Mouse (Mus musculus) stomach, postnatal 0 days (tissue): ENCODE measurements around the gene Ddi2. TPM values are rescaled to one million over a fixed set of nuclear protein-coding genes. Genes with fewer than 3 reads are reported as not detected.

Source experiments
- ATAC-seq: fragments of 200-750 bp; cut with Nextera tagmentation; 2 replicates; pipeline ENCODE4 v1.8.0; 2017; ENCODE audit not compliant: low FRiP score, low TSS enrichment
- DNase-seq: peaks from one replicate; pipeline ENCODE4 v3.0.0-alpha.2; 2016; ENCODE audit warnings: low spot score
- H3K27ac ChIP-seq: fragments of 300-500 bp; sonication (generic); replicated peaks from 2 replicates; pipeline ENCODE4 v1.5.1; 2014; ENCODE audit warnings: mild to moderate bottlenecking, control low read depth
- H3K27me3 ChIP-seq: fragments of 300-500 bp; sonication (generic); 2 replicates; pipeline ENCODE4 v1.6.1; 2014; ENCODE audit warnings: low read length; ENCODE audit not compliant: control insufficient read depth, insufficient read depth
- H3K36me3 ChIP-seq: fragments of 300-500 bp; sonication (generic); 2 replicates; pipeline ENCODE4 v1.6.1; 2014; ENCODE audit warnings: low read length, mixed read lengths; ENCODE audit not compliant: control insufficient read depth, insufficient read depth
- H3K4me1 ChIP-seq: fragments of 300-500 bp; sonication (generic); replicated peaks from 2 replicates; pipeline ENCODE4 v1.6.1; 2014; ENCODE audit warnings: antibody characterized with exemption; ENCODE audit not compliant: control insufficient read depth, insufficient read depth
- H3K4me2 ChIP-seq: fragments of 300-500 bp; sonication (generic); replicated peaks from 2 replicates; pipeline ENCODE4 v1.6.1; 2014; ENCODE audit warnings: low read depth, mild to moderate bottlenecking, control low read depth, moderate library complexity
- H3K4me3 ChIP-seq: fragments of 300-500 bp; sonication (generic); 2 replicates; pipeline ENCODE4 v1.5.1; 2014; ENCODE audit warnings: low read depth, low read length, control low read depth
- H3K9ac ChIP-seq: fragments of 300-500 bp; sonication (generic); 2 replicates; pipeline ENCODE4 v1.6.1; 2014; ENCODE audit warnings: mild to moderate bottlenecking, low read length, control low read depth, mixed read lengths
- H3K9me3 ChIP-seq: fragments of 300-500 bp; sonication (generic); 2 replicates; pipeline ENCODE4 v1.6.1; 2016; ENCODE audit warnings: low read length; ENCODE audit not compliant: control insufficient read depth
- CTCF ChIP-seq: IDR thresholded peaks from 2 replicates; pipeline ENCODE4 v1.5.1; 2016; ENCODE audit warnings: antibody characterized with exemption, low read depth, mild to moderate bottlenecking, moderate library complexity
- EP300 ChIP-seq: optimal IDR thresholded peaks from 2 replicates; pipeline ENCODE3; 2016; ENCODE audit warnings: antibody characterized with exemption
- WGBS: fragments of 180-500 bp; shearing (Covaris S2); extraction: QIAGEN DNeasy Blood & Tissue Kit; methylation state at CpG from one replicate; pipeline ENCODE4 v1.1.7; 2014; 5-methylcytosine and 5-hydroxymethylcytosine counted together
- polyA plus RNA-seq: library from polyadenylated mRNA; unstranded; fragments of >200 nt; fragmentation: Nextera tagmentation; extraction: Ambion mirVana; gene quantifications from 2 replicates; pipeline ENCODE4 v1.2.1, GENCODE M21; 2015

Gene Ddi2
- polyA plus RNA-seq, 1 experiment from 2014 or later, result 14.4 TPM

DNA sequence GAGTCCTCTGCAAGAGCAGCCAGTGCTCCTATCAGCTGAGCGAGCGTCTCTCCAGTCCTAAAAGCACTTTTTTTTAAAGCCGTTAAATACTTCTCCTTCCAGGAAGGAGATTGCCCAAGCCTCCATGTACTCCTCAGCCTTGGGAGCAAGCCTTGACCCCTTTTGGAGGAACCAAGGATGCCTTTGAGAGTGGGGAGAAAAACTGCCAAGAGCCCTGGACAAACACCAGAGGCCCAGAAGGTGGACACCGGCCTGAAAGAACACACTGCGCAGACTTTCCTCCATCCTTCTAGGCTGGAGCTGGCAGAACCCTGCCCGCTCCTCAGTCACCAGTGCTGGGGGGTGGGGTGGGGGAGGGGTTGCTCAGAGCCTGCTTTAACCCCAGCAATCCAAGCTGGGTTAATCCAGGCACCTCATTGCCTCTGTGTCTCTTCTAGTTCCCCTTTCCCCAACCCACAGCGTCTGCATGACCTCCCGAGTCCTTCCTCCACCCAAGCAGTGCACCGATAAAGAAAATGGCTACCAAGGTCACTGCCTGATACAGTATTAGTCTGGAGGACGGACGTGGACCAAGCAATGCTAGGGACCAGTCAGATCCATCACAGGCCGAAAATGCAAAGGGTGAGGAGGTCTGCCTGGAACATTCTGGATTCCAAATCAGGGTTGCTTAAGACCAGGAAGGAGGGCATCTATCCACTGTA lies 67.2 kb downstream of the Ddi2 start:
- no peak for TF ChIP-seq CTCF
- no peak for TF ChIP-seq EP300
- ATAC-seq (no peak), DNase-seq (no peak)
- Histone ChIP-seq H3K27me3 (no peaks in the 10 kb centered on the region), H3K27ac (no peak overlapping the region), H3K36me3 (peaks cover 6% of the 10 kb centered on the region; the same call in 1 of the 2 replicates), H3K9ac (0 out of 2 replicates have a peak overlapping the region, but pooled peaks have one; percentile 18), H3K4me1 (no peaks in the 10 kb centered on the region), H3K9me3 (no peaks in the 10 kb centered on the region), H3K4me3 (no peak overlapping the region), H3K4me2 (no peak overlapping the region)
- 75% methylated on average over 12 of the region's 12 CpGs for WGBS

DNA sequence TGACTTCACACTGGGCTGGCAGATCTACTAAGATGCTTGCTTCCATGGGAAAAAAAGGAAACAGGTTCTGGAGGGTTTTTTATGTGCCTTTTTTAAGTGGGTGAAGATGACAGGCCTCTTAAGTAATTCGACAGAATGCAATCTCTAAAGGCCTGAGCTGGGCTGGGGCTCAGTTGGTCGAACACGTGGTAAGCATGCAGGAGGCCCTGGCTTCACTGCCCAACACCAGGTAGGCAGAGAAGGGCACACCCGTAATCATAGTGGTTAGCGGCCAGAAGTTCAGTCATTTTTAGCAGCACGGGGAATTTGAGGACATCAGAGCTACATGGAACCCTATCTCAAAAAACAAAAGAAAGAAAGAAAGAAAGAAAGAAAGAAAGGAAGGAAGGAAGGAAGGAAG lies 68.7 kb downstream of the Ddi2 start:
- Histone ChIP-seq H3K4me2 (no peak overlapping the region), H3K27ac (no peak overlapping the region), H3K9ac (no peak overlapping the region), H3K4me3 (no peak overlapping the region), H3K4me1 (no peaks in the 10 kb centered on the region), H3K36me3 (peaks cover 4% of the 10 kb centered on the region; the same call in 1 of the 2 replicates), H3K9me3 (no peaks in the 10 kb centered on the region), H3K27me3 (no peaks in the 10 kb centered on the region)
- DNase-seq, result no peak
- no peak for TF ChIP-seq EP300
- TF ChIP-seq CTCF, result no peak
- ATAC-seq, result no peak
- 84% methylated on average over 6 of the region's 6 CpGs for WGBS

DNA sequence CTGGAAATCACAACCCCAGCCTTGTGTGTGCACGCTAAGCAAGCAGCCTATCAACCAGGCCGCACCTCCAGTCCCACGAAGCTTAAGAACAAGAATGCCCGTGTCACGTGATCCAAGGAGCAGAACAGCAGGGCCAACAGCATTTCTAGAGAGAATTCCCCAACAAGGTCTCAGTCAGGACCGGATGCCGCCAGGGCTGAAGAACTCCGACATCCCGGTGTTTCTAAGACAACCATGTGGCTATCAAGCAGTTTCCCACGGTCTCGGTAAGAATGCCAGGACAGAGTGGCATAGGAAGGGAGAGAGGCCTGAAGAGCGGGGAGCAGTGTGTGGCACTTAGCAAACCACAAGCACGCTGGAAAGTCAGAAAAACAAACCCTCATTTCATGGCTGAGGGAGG lies 69.4 kb downstream of the Ddi2 start:
- Histone ChIP-seq H3K4me2 (no peak overlapping the region), H3K9me3 (no peaks in the 10 kb centered on the region), H3K4me1 (no peaks in the 10 kb centered on the region), H3K9ac (no peak overlapping the region), H3K4me3 (no peak overlapping the region), H3K36me3 (peaks cover 4% of the 10 kb centered on the region; the same call in 1 of the 2 replicates), H3K27me3 (no peaks in the 10 kb centered on the region), H3K27ac (no peak overlapping the region)
- DNase-seq, result no peak
- ATAC-seq, result no peak
- TF ChIP-seq CTCF (no peak), EP300 (no peak)
- WGBS, result 88% methylated on average over 13 of the region's 13 CpGs

DNA sequence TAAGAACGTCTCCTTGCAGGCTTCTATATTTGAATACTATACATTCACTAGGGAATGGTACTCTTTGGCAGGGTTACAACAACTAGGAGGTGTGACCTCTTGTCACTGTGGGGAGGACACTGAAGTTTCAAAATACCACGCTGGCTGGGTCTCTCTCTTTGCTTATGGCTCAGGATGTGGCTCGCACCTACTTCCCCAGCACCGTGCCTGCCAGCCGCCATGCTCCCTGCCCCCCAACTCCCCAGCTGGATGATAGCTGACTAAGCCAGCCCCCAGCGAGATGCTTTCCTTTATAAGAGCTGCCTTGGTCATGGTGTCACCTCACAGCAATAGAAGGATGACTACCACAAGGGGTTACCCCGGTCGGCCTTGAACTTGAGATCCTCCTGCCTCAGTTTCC lies 70.2 kb downstream of the Ddi2 start:
- H3K9ac ChIP-seq, result no peak overlapping the region
- H3K4me1 ChIP-seq, result no peaks in the 10 kb centered on the region
- 76% methylated on average over 8 of the region's 8 CpGs for WGBS
- H3K9me3 ChIP-seq, result no peaks in the 10 kb centered on the region
- no peak overlapping the region for H3K27ac ChIP-seq
- H3K27me3 ChIP-seq, result no peaks in the 10 kb centered on the region
- DNase-seq (no peak), ATAC-seq (no peak)
- H3K36me3 ChIP-seq, result peaks cover 4% of the 10 kb centered on the region; the same call in 1 of the 2 replicates
- no peak overlapping the region for H3K4me3 ChIP-seq
- TF ChIP-seq EP300, result no peak
- no peak overlapping the region for H3K4me2 ChIP-seq

DNA sequence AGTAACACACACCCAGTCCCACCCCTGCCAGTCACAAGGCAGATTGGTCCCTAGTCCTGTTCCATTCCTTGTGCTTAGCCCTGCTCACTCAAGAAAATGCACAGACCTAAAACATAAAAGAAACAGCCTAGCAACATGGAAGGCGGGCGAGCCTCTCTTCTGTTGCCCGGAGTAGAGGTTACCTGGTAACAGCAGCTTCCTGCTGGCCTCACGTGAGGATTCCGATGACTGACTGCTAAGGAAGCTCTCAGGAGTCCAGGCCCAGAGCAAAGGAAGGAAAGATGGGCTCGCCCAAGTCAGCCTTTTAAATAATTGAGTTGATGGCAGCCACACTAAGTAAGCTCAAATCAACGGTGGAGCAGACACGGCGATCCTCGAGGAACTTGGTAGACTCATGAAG lies 71.3 kb downstream of the Ddi2 start:
- 83% methylated on average over 10 of the region's 10 CpGs for WGBS
- H3K4me3 ChIP-seq, result no peak overlapping the region
- H3K27me3 ChIP-seq, result no peaks in the 10 kb centered on the region
- peaks cover 4% of the 10 kb centered on the region; the same call in 1 of the 2 replicates for H3K36me3 ChIP-seq
- H3K4me1 ChIP-seq, result no peaks in the 10 kb centered on the region
- DNase-seq, result no peak
- no peak overlapping the region for H3K4me2 ChIP-seq
- TF ChIP-seq EP300 (no peak), CTCF (no peak)
- no peak for ATAC-seq
- no peak overlapping the region for H3K9ac ChIP-seq
- 0 out of 2 replicates have a peak overlapping the region, but pooled peaks have one; percentile 24 for H3K27ac ChIP-seq
- no peaks in the 10 kb centered on the region for H3K9me3 ChIP-seq

DNA sequence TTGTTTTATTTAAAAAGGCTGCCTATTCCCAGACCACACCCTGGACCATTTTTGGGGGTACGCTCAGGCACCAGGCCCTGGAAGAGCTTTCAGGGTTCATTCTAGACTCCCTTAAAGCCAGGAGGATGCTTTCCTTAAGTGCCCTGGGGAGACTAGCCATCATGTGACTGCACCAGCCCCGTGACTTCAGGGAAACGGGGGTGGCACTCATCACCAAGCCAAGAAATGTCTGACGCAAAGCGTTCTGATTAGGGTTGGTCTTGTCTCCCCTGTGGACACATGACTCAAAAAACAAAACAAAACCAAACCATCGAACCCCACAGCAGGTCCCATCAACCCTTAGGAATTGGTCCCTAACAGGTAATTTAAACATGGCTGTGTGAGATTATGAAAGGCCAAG lies 71.9 kb downstream of the Ddi2 start:
- no peak for ATAC-seq
- Histone ChIP-seq H3K27me3 (no peaks in the 10 kb centered on the region), H3K4me1 (no peaks in the 10 kb centered on the region), H3K36me3 (peaks cover 4% of the 10 kb centered on the region; the same call in 1 of the 2 replicates), H3K9me3 (no peaks in the 10 kb centered on the region), H3K4me3 (no peak overlapping the region), H3K27ac (0 out of 2 replicates have a peak overlapping the region, but pooled peaks have one; percentile 24), H3K4me2 (no peak overlapping the region), H3K9ac (no peak overlapping the region)
- TF ChIP-seq CTCF, result no peak
- no peak for TF ChIP-seq EP300
- no peak for DNase-seq
- WGBS, result 85% methylated on average over 6 of the region's 6 CpGs
